Mouse (Mus musculus) midbrain, embryonic 12.5 days (tissue): ENCODE results near the gene Ascc1. TPM values are rescaled to one million over a fixed set of nuclear protein-coding genes. Genes with fewer than 3 reads are reported as not detected.

ENCODE experiments used
- ATAC-seq: fragments of 200-750 bp; cut with Nextera tagmentation; 2 replicates; pipeline ENCODE4 v1.8.0; 2017; ENCODE audit warnings: low read depth, moderate TSS enrichment, moderate library complexity; ENCODE audit not compliant: low FRiP score
- H3K27ac ChIP-seq: fragments of 300-500 bp; sonication (generic); replicated peaks from 2 replicates; pipeline ENCODE4 v1.5.1; 2016; ENCODE audit warnings: mild to moderate bottlenecking
- H3K27me3 ChIP-seq: fragments of 300-500 bp; sonication (generic); 2 replicates; pipeline ENCODE4 v1.6.1; 2016; ENCODE audit warnings: mild to moderate bottlenecking
- H3K36me3 ChIP-seq: fragments of 300-500 bp; sonication (generic); 2 replicates; pipeline ENCODE4 v1.6.1; 2016
- H3K4me1 ChIP-seq: fragments of 300-500 bp; sonication (generic); 2 replicates; pipeline ENCODE4 v1.6.1; 2016
- H3K4me2 ChIP-seq: fragments of 300-500 bp; sonication (generic); replicated peaks from 2 replicates; pipeline ENCODE4 v1.6.1; 2016; ENCODE audit warnings: mild to moderate bottlenecking, moderate library complexity
- H3K4me3 ChIP-seq: fragments of 300-500 bp; sonication (generic); 2 replicates; pipeline ENCODE4 v1.5.1; 2016; ENCODE audit warnings: mild to moderate bottlenecking
- H3K9ac ChIP-seq: fragments of 300-500 bp; sonication (generic); replicated peaks from 2 replicates; pipeline ENCODE4 v1.6.1; 2016; ENCODE audit warnings: mild to moderate bottlenecking, moderate library complexity
- H3K9me3 ChIP-seq: fragments of 300-500 bp; sonication (generic); 2 replicates; pipeline ENCODE4 v1.6.1; 2016; ENCODE audit warnings: mild to moderate bottlenecking
- WGBS: fragments of 180-500 bp; shearing (Covaris S2); methylation state at CpG from one replicate; pipeline ENCODE4 v1.1.7; 2016; 5-methylcytosine and 5-hydroxymethylcytosine counted together
- polyA plus RNA-seq: library from polyadenylated mRNA; unstranded; fragments of >200 nt; fragmentation: Nextera tagmentation; extraction: Ambion mirVana; gene quantifications from 2 replicates; pipeline ENCODE4 v1.2.1, GENCODE M21; 2016

Ascc1 gene
- polyA plus RNA-seq, 1 experiment from 2014 or later: 39.6 TPM

- no peak overlapping the region for H3K4me2 ChIP-seq
- no peaks in the 10 kb centered on the region for H3K27me3 ChIP-seq
- no peak for ATAC-seq
- H3K27ac ChIP-seq: no peak overlapping the region
- no peak overlapping the region for H3K9ac ChIP-seq
- no peaks in the 10 kb centered on the region for H3K9me3 ChIP-seq
- H3K4me3 ChIP-seq: no peak overlapping the region
- 0 out of 2 replicates have a peak, but pooled peaks cover under 1% of the 10 kb centered on the region for H3K36me3 ChIP-seq
- 60% methylated on average over 2 of the region's 2 CpGs for WGBS
- H3K4me1 ChIP-seq: peaks cover 30% of the 10 kb centered on the region
Observed at GRCm38 (mm10) chr10:60027619-60028084, 25.0 kb downstream of the Ascc1 start.

- no peak for ATAC-seq
- Histone ChIP-seq H3K4me1 (peaks cover 34% of the 10 kb centered on the region), H3K4me2 (no peak overlapping the region), H3K4me3 (no peak overlapping the region), H3K9me3 (no peaks in the 10 kb centered on the region), H3K36me3 (no peaks in the 10 kb centered on the region), H3K27ac (no peak overlapping the region), H3K27me3 (no peaks in the 10 kb centered on the region), H3K9ac (no peak overlapping the region)
- WGBS: 86% methylated on average over 7 of the region's 7 CpGs
Observed at GRCm38 (mm10) chr10:60028181-60028580, 25.6 kb downstream of the Ascc1 start.

GRCm38 (mm10) chr10:60028979-60029378 lies 26.4 kb downstream of the Ascc1 start:
- Histone ChIP-seq H3K9me3 (no peaks in the 10 kb centered on the region), H3K4me3 (no peak overlapping the region), H3K27ac (no peak overlapping the region), H3K36me3 (no peaks in the 10 kb centered on the region), H3K4me2 (no peak overlapping the region), H3K4me1 (peaks cover 34% of the 10 kb centered on the region), H3K27me3 (no peaks in the 10 kb centered on the region), H3K9ac (no peak overlapping the region)
- ATAC-seq: no peak
- WGBS: 75% methylated on average over 7 of the region's 7 CpGs

DNA sequence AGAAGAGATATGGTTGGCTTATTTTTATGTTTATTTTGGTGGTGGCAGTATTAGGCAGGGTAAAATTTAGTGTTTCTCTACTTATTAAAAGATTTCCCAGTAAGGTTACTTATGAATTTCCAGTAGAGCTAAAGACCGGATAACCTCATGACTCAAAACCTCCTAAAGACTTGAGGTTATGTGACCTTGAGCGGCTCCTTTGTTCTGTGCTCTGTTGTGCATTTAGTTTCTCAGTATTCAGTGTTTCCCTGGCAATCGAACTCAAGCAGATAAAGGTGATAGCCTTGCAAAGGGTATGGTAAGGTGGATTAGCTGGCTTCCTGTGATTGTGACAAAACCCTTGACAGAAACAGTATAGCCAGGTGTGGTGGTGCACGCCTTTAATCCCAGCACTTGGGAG lies 26.8 kb downstream of the Ascc1 start:
- H3K27me3 ChIP-seq: no peaks in the 10 kb centered on the region

GRCm38 (mm10) chr10:60031562-60031961 lies 29.0 kb downstream of the Ascc1 start:
- Histone ChIP-seq H3K27me3 (no peaks in the 10 kb centered on the region), H3K4me1 (peaks cover 33% of the 10 kb centered on the region), H3K9ac (no peak overlapping the region), H3K4me3 (no peak overlapping the region), H3K4me2 (no peak overlapping the region), H3K9me3 (no peaks in the 10 kb centered on the region), H3K27ac (0 out of 2 replicates have a peak overlapping the region, but pooled peaks have one; percentile 39), H3K36me3 (no peaks in the 10 kb centered on the region)
- WGBS: 71% methylated on average over 8 of the region's 8 CpGs
- ATAC-seq: no peak

More for the DNA sequence above, 26.8 kb downstream of the Ascc1 start:
- H3K4me2 ChIP-seq: no peak overlapping the region
- no peak overlapping the region for H3K9ac ChIP-seq
- peaks cover 34% of the 10 kb centered on the region for H3K4me1 ChIP-seq
- H3K9me3 ChIP-seq: no peaks in the 10 kb centered on the region
- no peak overlapping the region for H3K4me3 ChIP-seq
- ATAC-seq: no peak
- 90% methylated on average over 4 of the region's 4 CpGs for WGBS
- no peak overlapping the region for H3K27ac ChIP-seq
- H3K36me3 ChIP-seq: no peaks in the 10 kb centered on the region

GRCm38 (mm10) chr10:60031985-60032384 lies 29.4 kb downstream of the Ascc1 start:
- Histone ChIP-seq H3K27me3 (no peaks in the 10 kb centered on the region), H3K27ac (no peak overlapping the region), H3K9me3 (no peaks in the 10 kb centered on the region), H3K36me3 (no peaks in the 10 kb centered on the region), H3K4me2 (no peak overlapping the region), H3K9ac (no peak overlapping the region), H3K4me3 (no peak overlapping the region), H3K4me1 (peaks cover 29% of the 10 kb centered on the region)
- 0 out of 2 replicates have a peak, but pooled peaks have one; percentile 34 for ATAC-seq
- WGBS: 38% methylated on average over 2 of the region's 2 CpGs

- Histone ChIP-seq H3K4me1 (peaks cover 24% of the 10 kb centered on the region), H3K36me3 (no peaks in the 10 kb centered on the region), H3K4me3 (no peak overlapping the region), H3K4me2 (no peak overlapping the region), H3K27me3 (no peaks in the 10 kb centered on the region; the same call in 1 of the 2 replicates), H3K9me3 (no peaks in the 10 kb centered on the region), H3K9ac (no peak overlapping the region), H3K27ac (no peak overlapping the region)
- no peak for ATAC-seq
- WGBS: 73% methylated on average over 1 of the region's 2 CpGs
Observed at GRCm38 (mm10) chr10:60032622-60033021, 30.0 kb downstream of the Ascc1 start.

GRCm38 (mm10) chr10:60033064-60033463 lies 30.5 kb downstream of the Ascc1 start:
- Histone ChIP-seq H3K27me3 (no peaks in the 10 kb centered on the region; the same call in 1 of the 2 replicates), H3K27ac (no peak overlapping the region), H3K4me2 (no peak overlapping the region), H3K9ac (no peak overlapping the region), H3K4me3 (no peak overlapping the region), H3K36me3 (no peaks in the 10 kb centered on the region), H3K4me1 (peaks cover 22% of the 10 kb centered on the region), H3K9me3 (no peaks in the 10 kb centered on the region)
- no peak for ATAC-seq
- WGBS: 43% methylated on average over 5 of the region's 5 CpGs

- no peaks in the 10 kb centered on the region for H3K9me3 ChIP-seq
- H3K36me3 ChIP-seq: no peaks in the 10 kb centered on the region
- no peak overlapping the region for H3K27ac ChIP-seq
- H3K4me3 ChIP-seq: no peak overlapping the region
- H3K4me2 ChIP-seq: no peak overlapping the region
- ATAC-seq: no peak
- 86% methylated on average over 3 of the region's 3 CpGs for WGBS
- no peak overlapping the region for H3K9ac ChIP-seq
- H3K27me3 ChIP-seq: no peaks in the 10 kb centered on the region; the same call in 1 of the 2 replicates
- H3K4me1 ChIP-seq: peaks cover 15% of the 10 kb centered on the region
Observed at GRCm38 (mm10) chr10:60034621-60035020, 32.0 kb downstream of the Ascc1 start.

- H3K4me2 ChIP-seq: no peak overlapping the region
- WGBS: 82% methylated on average over 4 of the region's 4 CpGs
- no peaks in the 10 kb centered on the region; the same call in 1 of the 2 replicates for H3K27me3 ChIP-seq
- peaks cover 15% of the 10 kb centered on the region for H3K4me1 ChIP-seq
- H3K9me3 ChIP-seq: no peaks in the 10 kb centered on the region
- no peak overlapping the region for H3K4me3 ChIP-seq
- ATAC-seq: no peak
- H3K9ac ChIP-seq: no peak overlapping the region
- no peaks in the 10 kb centered on the region for H3K36me3 ChIP-seq
- H3K27ac ChIP-seq: no peak overlapping the region
Observed at GRCm38 (mm10) chr10:60035744-60036143, 33.1 kb downstream of the Ascc1 start.

GRCm38 (mm10) chr10:60042350-60042922 lies 39.8 kb downstream of the Ascc1 start:
- Histone ChIP-seq H3K27ac (no peak overlapping the region), H3K36me3 (no peaks in the 10 kb centered on the region), H3K4me3 (no peak overlapping the region), H3K27me3 (peaks cover 19% of the 10 kb centered on the region), H3K4me2 (no peak overlapping the region), H3K9me3 (no peaks in the 10 kb centered on the region), H3K4me1 (no peaks in the 10 kb centered on the region; the same call in 1 of the 2 replicates), H3K9ac (no peak overlapping the region)
- WGBS: 88% methylated on average over 8 of the region's 8 CpGs
- ATAC-seq: no peak

- no peak for ATAC-seq
Observed at GRCm38 (mm10) chr10:60046696-60047095, 44.1 kb downstream of the Ascc1 start.

More at GRCm38 (mm10) chr10:60046696-60047095, 44.1 kb downstream of the Ascc1 start:
- Histone ChIP-seq H3K36me3 (peaks cover 7% of the 10 kb centered on the region), H3K27ac (no peak overlapping the region), H3K27me3 (peaks cover 34% of the 10 kb centered on the region), H3K9ac (no peak overlapping the region), H3K4me3 (no peak overlapping the region), H3K4me1 (no peaks in the 10 kb centered on the region; the same call in 1 of the 2 replicates), H3K9me3 (no peaks in the 10 kb centered on the region), H3K4me2 (no peak overlapping the region)
- 11% methylated on average over 5 of the region's 5 CpGs for WGBS
